Mouse (Mus musculus) megakaryocyte-erythroid progenitor cell, adult 5-6 weeks (primary cell): ENCODE data around the gene Paox. TPM values are rescaled to one million over a fixed set of nuclear protein-coding genes. Genes with fewer than 3 reads are reported as not detected.

Experiments
- ATAC-seq: replicated peaks from 2 replicates; pipeline ENCODE4 v1.8.0; 2016; ENCODE audit warnings: mild to moderate bottlenecking, inconsistent platforms; ENCODE audit not compliant: severe bottlenecking, poor library complexity, low FRiP score, low TSS enrichment
- total RNA-seq, 2 experiments: library from RNA; stranded (forward) in 1 of 2; stranded (reverse) in 1 of 2; fragments of 200-1000, 215-1000 nt in 1 of 2; fragments of >200 nt in 1 of 2; fragmentation: Nextera tagmentation in 1 of 2; gene quantifications; 2 replicates each; pipeline ENCODE4 v1.2.3; 2014 to 2017

The Paox gene
- total RNA-seq, 2 experiments from 2014 or later = 6.9 to 15.1 TPM

- peak; percentile 99 for ATAC-seq
These were observed 893 bp downstream of the Paox start, which contains the start of gene Echs1 for GRCm38 (mm10) chr7:140116329-140117054. Echs1 (minus strand) TSS chr7:140116476.

GRCm38 (mm10) chr7:140120484-140120883 is 4.9 kb downstream of the Paox start:
- ATAC-seq = no peak

- no peak for ATAC-seq
These were observed 5.8 kb downstream of the Paox start for GRCm38 (mm10) chr7:140121338-140121910.

GRCm38 (mm10) chr7:140122765-140123164 is 7.2 kb downstream of the Paox start:
- ATAC-seq = no peak

- no peak for ATAC-seq
These were observed 8.8 kb downstream of the Paox start for GRCm38 (mm10) chr7:140124382-140124781.

- peak; percentile 97 for ATAC-seq
These were observed 9.9 kb downstream of the Paox start for GRCm38 (mm10) chr7:140125278-140126021.

GRCm38 (mm10) chr7:140126022-140126350 is 10.4 kb downstream of the Paox start:
- ATAC-seq = 0 out of 2 replicates have a peak, but pooled peaks have one; percentile 0

GRCm38 (mm10) chr7:140126934-140127333 is 11.3 kb downstream of the Paox start:
- ATAC-seq = no peak

GRCm38 (mm10) chr7:140127911-140128310 is 12.3 kb downstream of the Paox start:
- ATAC-seq = no peak

GRCm38 (mm10) chr7:140132184-140132583 is 16.6 kb downstream of the Paox start:
- ATAC-seq = peak; percentile 25; the same call in 1 of the 2 replicates

- 0 out of 2 replicates have a peak, but pooled peaks have one; percentile 5 for ATAC-seq
These were observed 18.4 kb downstream of the Paox start for GRCm38 (mm10) chr7:140134033-140134432.

- ATAC-seq = no peak
These were observed 19.6 kb downstream of the Paox start for GRCm38 (mm10) chr7:140135106-140135770.

- peak; percentile 85 for ATAC-seq
These were observed 21.8 kb downstream of the Paox start, which contains the start of gene Mtg1 for GRCm38 (mm10) chr7:140137135-140138020. Mtg1 (plus strand) TSS chr7:140137564.

GRCm38 (mm10) chr7:140138021-140138310 is 22.4 kb downstream of the Paox start:
- ATAC-seq = no peak

- peak; percentile 67 for ATAC-seq
These were observed 25.8 kb downstream of the Paox start for GRCm38 (mm10) chr7:140141350-140141749.

GRCm38 (mm10) chr7:140144550-140144949 is 29.0 kb downstream of the Paox start:
- no peak for ATAC-seq

- no peak for ATAC-seq
These were observed 37.8 kb downstream of the Paox start for GRCm38 (mm10) chr7:140153383-140153782.

- ATAC-seq = no peak
These were observed 38.2 kb downstream of the Paox start for GRCm38 (mm10) chr7:140153829-140154217.
